Mouse (Mus musculus) heart, adult 9 months (tissue): Measurements from ENCODE around the gene Arhgef25.
A peak's percentile ranks its signal among the peaks of the same experiment; 100 is the strongest.
"Not testable (repeated sequence)": the region's sequence is repeated elsewhere in the genome, so short reads cannot be mapped to it uniquely, and the experiment has no call there.

Experiments
- DNase-seq, 2 experiments: peaks; one replicate each; pipeline ENCODE4 v3.0.0; 2022; ENCODE audit warnings: low spot score in 2 of 2

The Arhgef25 gene

GRCm38 (mm10) chr10:127165654-127166403 lies 24.1 kb downstream of the Arhgef25 start:
- no peak for DNase-seq

GRCm38 (mm10) chr10:127165354-127165653 lies 24.6 kb downstream of the Arhgef25 start:
- DNase-seq: no peak

- DNase-seq: peak; percentile 61 to 71
Observed at GRCm38 (mm10) chr10:127164631-127165353, 25.1 kb downstream of the Arhgef25 start, which contains the start of gene B4galnt1. Gene B4galnt1 (plus strand): TSS chr10:127165225.

- no peak for DNase-seq
Observed at GRCm38 (mm10) chr10:127164190-127164589, 25.7 kb downstream of the Arhgef25 start.

GRCm38 (mm10) chr10:127162771-127163261 lies 27.1 kb downstream of the Arhgef25 start:
- not testable (repeated sequence) for DNase-seq

GRCm38 (mm10) chr10:127160728-127161127 lies 29.2 kb downstream of the Arhgef25 start:
- no peak for DNase-seq

GRCm38 (mm10) chr10:127160081-127160480 lies 29.8 kb downstream of the Arhgef25 start:
- no peak for DNase-seq

GRCm38 (mm10) chr10:127158471-127158870 lies 31.4 kb downstream of the Arhgef25 start:
- DNase-seq: no peak

GRCm38 (mm10) chr10:127156511-127156910 lies 33.4 kb downstream of the Arhgef25 start:
- DNase-seq: no peak

GRCm38 (mm10) chr10:127156089-127156488 lies 33.8 kb downstream of the Arhgef25 start:
- no peak for DNase-seq

GRCm38 (mm10) chr10:127154652-127155051 lies 35.2 kb downstream of the Arhgef25 start:
- no peak for DNase-seq

GRCm38 (mm10) chr10:127154241-127154640 lies 35.6 kb downstream of the Arhgef25 start:
- no peak for DNase-seq

- no peak for DNase-seq
Observed at GRCm38 (mm10) chr10:127153323-127153722, 36.6 kb downstream of the Arhgef25 start.

- DNase-seq: not testable (repeated sequence)
Observed at GRCm38 (mm10) chr10:127152556-127152955, 37.3 kb downstream of the Arhgef25 start.

GRCm38 (mm10) chr10:127151233-127151632 lies 38.6 kb downstream of the Arhgef25 start:
- DNase-seq: not testable (repeated sequence)

- DNase-seq: no peak
Observed at GRCm38 (mm10) chr10:127150471-127150872, 39.4 kb downstream of the Arhgef25 start.

GRCm38 (mm10) chr10:127147135-127147534 lies 42.7 kb downstream of the Arhgef25 start:
- no peak for DNase-seq

GRCm38 (mm10) chr10:127145303-127145702 lies 44.6 kb downstream of the Arhgef25 start:
- DNase-seq: no peak

- DNase-seq: no peak
Observed at GRCm38 (mm10) chr10:127144536-127144935, 45.3 kb downstream of the Arhgef25 start.

- DNase-seq: no peak
Observed at GRCm38 (mm10) chr10:127143228-127143627, 46.7 kb downstream of the Arhgef25 start.

GRCm38 (mm10) chr10:127141500-127141899 lies 48.4 kb downstream of the Arhgef25 start:
- DNase-seq: no peak

GRCm38 (mm10) chr10:127140971-127141370 lies 48.9 kb downstream of the Arhgef25 start:
- DNase-seq: no peak
